Mouse (Mus musculus) lung, embryonic 16.5 days (tissue): ENCODE measurements around the gene Prss50. TPM values are rescaled to one million over a fixed set of nuclear protein-coding genes. Genes with fewer than 3 reads are reported as not detected.

ENCODE experiments used
- ATAC-seq: fragments of 200-750 bp; cut with Nextera tagmentation; 2 replicates; pipeline ENCODE4 v1.8.0; 2017; ENCODE audit warnings: low read depth, mild to moderate bottlenecking, moderate library complexity
- H3K27ac ChIP-seq: fragments of 300-500 bp; sonication (generic); 2 replicates; pipeline ENCODE4 v1.5.1; 2014; ENCODE audit warnings: mild to moderate bottlenecking, control low read depth, low read length
- H3K27me3 ChIP-seq: fragments of 300-500 bp; sonication (generic); 2 replicates; pipeline ENCODE4 v1.6.1; 2014; ENCODE audit warnings: low read depth, low read length, mixed read lengths; ENCODE audit not compliant: control insufficient read depth, insufficient read depth
- H3K36me3 ChIP-seq: fragments of 300-500 bp; sonication (generic); 2 replicates; pipeline ENCODE4 v1.6.1; 2014; ENCODE audit warnings: low read length; ENCODE audit not compliant: control insufficient read depth, insufficient read depth
- H3K4me1 ChIP-seq: fragments of 300-500 bp; sonication (generic); replicated peaks from 2 replicates; pipeline ENCODE4 v1.6.1; 2014; ENCODE audit warnings: low read length, mixed read lengths; ENCODE audit not compliant: control insufficient read depth, insufficient read depth
- H3K4me2 ChIP-seq: fragments of 300-500 bp; sonication (generic); 2 replicates; pipeline ENCODE4 v1.6.1; 2014; ENCODE audit warnings: low read depth, low read length, control low read depth
- H3K4me3 ChIP-seq: fragments of 300-500 bp; sonication (generic); 2 replicates; pipeline ENCODE4 v1.5.1; 2014; ENCODE audit warnings: mild to moderate bottlenecking, low read length, control low read depth
- H3K9ac ChIP-seq: fragments of 300-500 bp; sonication (generic); 2 replicates; pipeline ENCODE4 v1.6.1; 2014; ENCODE audit warnings: low read length, control low read depth
- H3K9me3 ChIP-seq: fragments of 300-500 bp; sonication (generic); 2 replicates; pipeline ENCODE4 v1.6.1; 2016; ENCODE audit warnings: low read length; ENCODE audit not compliant: control insufficient read depth
- WGBS: fragments of 180-500 bp; shearing (Covaris S2); extraction: QIAGEN DNeasy Blood & Tissue Kit; methylation state at CpG from one replicate; pipeline ENCODE4 v1.1.7; 2014; 5-methylcytosine and 5-hydroxymethylcytosine counted together
- polyA plus RNA-seq: library from polyadenylated mRNA; unstranded; fragments of >200 nt; fragmentation: Nextera tagmentation; extraction: Ambion mirVana; gene quantifications from 2 replicates; pipeline ENCODE4 v1.2.1, GENCODE M21; 2015

Gene Prss50
- polyA plus RNA-seq, 1 experiment from 2014 or later = not detected

DNA sequence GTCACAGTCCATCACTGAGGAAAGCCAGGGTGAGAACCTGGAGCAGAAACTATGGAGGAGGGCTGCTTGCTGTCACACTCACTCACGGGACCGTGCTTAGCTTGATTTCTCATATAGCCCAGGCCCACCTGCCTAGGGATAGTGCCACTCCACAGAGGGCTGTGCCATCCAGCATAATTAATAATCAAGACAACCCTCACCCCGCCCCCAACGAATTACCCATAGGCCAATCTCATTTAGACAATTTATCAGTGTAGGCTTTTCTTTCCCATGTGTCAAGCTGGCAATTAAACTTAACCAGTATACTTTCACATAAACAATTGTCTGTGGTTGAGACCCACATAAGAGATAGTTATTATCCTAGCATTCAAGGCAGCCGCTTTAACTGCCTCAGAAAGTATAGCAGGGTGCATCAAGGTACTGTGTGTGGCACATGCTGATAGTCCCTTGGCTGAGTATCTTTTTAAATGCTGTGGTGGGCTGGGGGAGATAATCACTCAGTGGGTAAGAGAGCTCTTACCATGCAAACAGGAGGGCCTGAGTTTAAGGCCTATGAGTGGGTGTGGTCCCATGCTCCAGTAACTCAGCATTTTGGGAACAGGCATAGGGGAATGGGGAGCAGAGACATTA, 1.3 kb downstream of the Prss50 start:
- H3K27ac ChIP-seq = no peak overlapping the region
- H3K9me3 ChIP-seq = no peaks in the 10 kb centered on the region
- H3K36me3 ChIP-seq = no peaks in the 10 kb centered on the region
- H3K9ac ChIP-seq = no peak overlapping the region
- peaks cover 17% of the 10 kb centered on the region for H3K27me3 ChIP-seq
- ATAC-seq = no peak
- H3K4me3 ChIP-seq = no peak overlapping the region
- no peaks in the 10 kb centered on the region for H3K4me1 ChIP-seq
- WGBS = 83% methylated on average over 5 of the region's 5 CpGs
- no peak overlapping the region for H3K4me2 ChIP-seq

DNA sequence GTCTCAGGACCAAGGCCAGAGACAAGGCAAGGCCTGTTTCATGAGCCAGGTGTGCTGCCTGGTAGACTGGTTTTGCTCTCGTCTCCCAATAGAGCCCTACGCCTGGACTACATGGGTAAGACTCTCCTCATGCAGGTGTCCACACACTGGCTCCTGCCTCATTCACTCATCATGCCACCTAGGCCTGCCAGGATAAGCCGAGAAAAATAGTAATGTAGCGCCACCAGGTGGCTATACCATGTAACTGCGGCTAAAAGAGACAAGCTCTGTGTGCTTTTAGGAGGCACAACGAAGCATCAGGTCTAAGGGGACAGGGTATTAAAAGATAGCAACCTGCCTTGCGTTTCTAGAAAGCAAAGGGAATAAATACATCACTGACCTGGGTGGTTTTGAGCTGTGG, 13.3 kb downstream of the Prss50 start:
- H3K4me2 ChIP-seq = no peak overlapping the region
- H3K4me3 ChIP-seq = no peak overlapping the region
- no peaks in the 10 kb centered on the region for H3K9me3 ChIP-seq
- H3K4me1 ChIP-seq = peaks cover 7% of the 10 kb centered on the region
- peaks cover 15% of the 10 kb centered on the region; the same call in 1 of the 2 replicates for H3K27me3 ChIP-seq
- no peak overlapping the region for H3K9ac ChIP-seq
- H3K36me3 ChIP-seq = no peaks in the 10 kb centered on the region
- no peak for ATAC-seq
- WGBS = 18% methylated on average over 7 of the region's 7 CpGs
- H3K27ac ChIP-seq = no peak overlapping the region

DNA sequence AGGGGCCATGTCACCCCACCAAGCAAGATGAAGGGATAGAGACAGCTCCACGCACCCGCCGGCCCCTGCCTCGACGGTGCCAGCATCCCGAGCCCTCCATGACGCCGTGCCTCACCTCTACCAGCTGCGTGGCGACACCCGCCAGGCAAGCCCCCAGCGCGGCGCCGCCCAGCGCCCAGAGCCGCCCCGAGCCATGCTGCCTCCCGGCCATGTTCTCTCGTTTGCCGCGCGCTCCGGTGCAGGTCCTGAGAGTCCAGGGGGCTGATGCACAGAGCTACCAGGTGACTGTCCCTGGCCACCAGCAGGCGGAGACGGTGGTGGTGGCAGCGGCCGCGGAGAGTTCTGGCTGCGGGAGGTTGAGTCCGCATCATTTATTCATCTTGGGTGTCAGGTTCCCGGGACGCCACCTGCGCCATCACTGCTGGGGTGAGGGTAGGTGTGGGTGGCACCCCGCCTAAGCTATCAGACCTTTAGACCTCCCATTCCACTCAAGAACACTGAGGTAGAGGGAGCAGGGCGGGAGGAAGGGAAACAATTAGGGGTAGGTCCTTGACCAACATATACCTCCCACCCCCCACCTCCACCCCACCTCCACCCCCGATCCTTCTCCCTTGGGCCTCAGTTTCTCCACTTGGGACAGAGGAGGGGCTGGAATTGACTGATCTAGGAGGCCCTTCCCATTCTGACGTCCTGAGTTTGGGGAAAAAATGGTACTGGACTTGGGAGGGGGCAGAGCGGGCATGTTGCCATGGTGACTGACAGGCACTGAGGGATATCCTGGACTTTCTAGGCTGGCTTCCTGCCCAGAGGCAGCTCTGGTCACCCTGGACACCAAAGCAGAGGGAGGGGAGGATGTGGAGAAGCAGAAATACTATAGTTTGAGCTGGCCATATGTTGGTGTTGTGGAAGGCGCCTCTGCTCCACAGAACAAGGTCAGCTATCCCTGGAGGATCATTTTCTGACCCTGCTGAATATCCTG, 16.2 kb downstream of the Prss50 start:
- ATAC-seq = peak; percentile 67; the same call in 1 of the 2 replicates
- Histone ChIP-seq H3K27ac (no peak overlapping the region), H3K9me3 (no peaks in the 10 kb centered on the region), H3K4me1 (peaks cover 11% of the 10 kb centered on the region), H3K27me3 (peaks cover 15% of the 10 kb centered on the region; the same call in 1 of the 2 replicates), H3K36me3 (no peaks in the 10 kb centered on the region), H3K4me3 (peak overlapping the region; percentile 32), H3K9ac (0 out of 2 replicates have a peak overlapping the region, but pooled peaks have one; percentile 21), H3K4me2 (peak overlapping the region; percentile 41)
- 7% methylated on average over 40 of the region's 40 CpGs for WGBS

DNA sequence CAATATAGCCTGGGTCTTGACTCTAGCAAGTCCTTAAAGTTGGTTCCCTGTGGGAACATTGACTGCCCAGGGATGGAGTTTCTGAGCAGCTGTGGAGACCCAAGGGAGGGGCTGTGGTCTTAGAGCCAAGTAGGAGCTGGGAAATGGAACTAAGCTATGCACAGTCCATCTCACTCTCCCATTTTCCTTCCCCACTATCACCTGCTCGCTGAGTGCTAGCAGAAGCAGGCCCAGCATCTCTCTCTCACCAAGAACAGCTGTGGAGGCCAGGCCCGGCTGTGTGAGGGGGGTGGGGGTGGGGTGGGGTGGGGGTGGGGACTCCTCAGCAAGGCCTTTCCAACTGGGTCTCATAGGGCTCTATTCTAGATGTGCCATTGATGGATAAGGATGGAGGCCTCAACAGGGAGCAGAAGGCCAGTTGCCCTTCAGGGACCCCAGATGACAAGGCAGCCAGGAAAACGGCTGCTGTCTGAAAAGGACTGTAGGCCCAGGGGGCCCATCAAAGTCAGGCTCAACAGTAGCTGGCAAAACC, 17.0 kb downstream of the Prss50 start:
- Histone ChIP-seq H3K4me1 (peaks cover 17% of the 10 kb centered on the region), H3K4me2 (no peak overlapping the region), H3K27me3 (peaks cover 15% of the 10 kb centered on the region; the same call in 1 of the 2 replicates), H3K36me3 (no peaks in the 10 kb centered on the region), H3K9ac (no peak overlapping the region), H3K27ac (no peak overlapping the region), H3K9me3 (no peaks in the 10 kb centered on the region), H3K4me3 (no peak overlapping the region)
- WGBS = 26% methylated on average over 3 of the region's 3 CpGs
- no peak for ATAC-seq

DNA sequence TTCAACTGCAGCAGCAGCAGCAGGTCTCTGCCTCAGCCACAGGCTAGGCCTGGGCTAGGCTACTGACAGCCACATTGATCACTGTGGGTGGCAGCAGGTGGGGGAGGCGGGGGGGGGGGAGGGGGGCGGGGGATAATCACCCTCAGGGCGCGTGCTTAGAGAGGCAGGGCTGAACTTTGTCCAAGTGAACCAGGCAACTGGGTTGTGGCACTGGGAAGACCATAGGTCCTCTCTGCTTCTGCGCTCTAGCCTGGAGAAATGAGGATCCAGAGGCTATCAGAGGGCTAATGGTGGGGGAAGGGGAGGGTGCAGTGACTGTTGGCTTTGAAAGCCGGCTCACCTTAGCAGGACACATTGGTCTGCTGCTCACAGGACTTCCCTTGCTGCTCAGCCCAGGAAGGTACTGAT, 17.5 kb downstream of the Prss50 start:
- Histone ChIP-seq H3K4me1 (peaks cover 19% of the 10 kb centered on the region), H3K27me3 (peaks cover 15% of the 10 kb centered on the region; the same call in 1 of the 2 replicates), H3K27ac (no peak overlapping the region), H3K36me3 (no peaks in the 10 kb centered on the region), H3K4me2 (no peak overlapping the region), H3K9ac (no peak overlapping the region), H3K9me3 (no peaks in the 10 kb centered on the region), H3K4me3 (no peak overlapping the region)
- no peak for ATAC-seq
- 28% methylated on average over 4 of the region's 6 CpGs for WGBS

DNA sequence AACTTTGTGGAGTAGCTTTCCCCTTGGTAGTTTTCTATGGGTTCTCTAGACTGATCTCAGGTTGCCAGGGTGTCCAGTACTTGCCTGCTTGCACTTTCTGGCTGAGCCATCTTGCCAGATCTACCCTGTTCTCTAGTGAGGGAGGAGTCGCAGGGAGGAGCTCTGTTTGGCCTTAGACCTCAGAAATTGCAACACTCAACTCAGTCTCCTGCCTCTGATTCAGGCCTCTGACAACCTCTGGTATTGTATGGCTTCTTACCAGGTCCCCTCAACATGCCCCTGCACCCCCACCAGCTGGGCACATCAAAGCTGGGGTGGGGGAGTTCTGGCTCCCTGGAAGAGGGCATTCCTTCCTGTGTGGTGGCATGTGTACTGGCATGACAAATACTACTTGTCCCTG, 19.6 kb downstream of the Prss50 start:
- Histone ChIP-seq H3K9ac (no peak overlapping the region), H3K27ac (no peak overlapping the region), H3K4me3 (no peak overlapping the region), H3K36me3 (no peaks in the 10 kb centered on the region), H3K4me1 (peaks cover 35% of the 10 kb centered on the region), H3K4me2 (no peak overlapping the region), H3K9me3 (no peaks in the 10 kb centered on the region), H3K27me3 (peaks cover 15% of the 10 kb centered on the region; the same call in 1 of the 2 replicates)
- no peak for ATAC-seq
- WGBS = 79% methylated on average over 1 of the region's 1 CpGs

DNA sequence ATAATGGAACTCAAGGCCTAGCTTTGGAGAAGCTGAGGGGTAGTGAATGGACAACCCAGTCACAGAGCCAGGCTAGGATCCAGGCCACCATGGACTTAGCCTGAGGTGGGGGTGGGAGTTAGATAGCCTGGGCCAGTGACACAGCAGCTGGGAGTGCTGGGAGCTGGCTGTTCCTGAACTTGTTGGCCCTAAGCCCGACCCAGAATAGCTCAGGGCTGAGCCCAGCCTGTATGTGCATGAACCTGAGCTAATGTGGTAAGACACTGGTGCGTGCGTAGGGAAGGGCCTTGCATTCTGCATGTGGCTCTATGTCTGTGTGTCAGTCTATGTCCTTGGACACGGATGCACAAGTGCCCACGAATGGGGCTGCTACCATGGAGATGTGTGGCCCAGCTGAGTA, 20.1 kb downstream of the Prss50 start:
- H3K36me3 ChIP-seq = no peaks in the 10 kb centered on the region
- peaks cover 36% of the 10 kb centered on the region for H3K4me1 ChIP-seq
- no peak overlapping the region for H3K9ac ChIP-seq
- H3K9me3 ChIP-seq = no peaks in the 10 kb centered on the region
- no peak overlapping the region for H3K4me3 ChIP-seq
- H3K27ac ChIP-seq = no peak overlapping the region
- 80% methylated on average over 5 of the region's 5 CpGs for WGBS
- H3K4me2 ChIP-seq = no peak overlapping the region
- no peak for ATAC-seq
- peaks cover 13% of the 10 kb centered on the region; the same call in 1 of the 2 replicates for H3K27me3 ChIP-seq

DNA sequence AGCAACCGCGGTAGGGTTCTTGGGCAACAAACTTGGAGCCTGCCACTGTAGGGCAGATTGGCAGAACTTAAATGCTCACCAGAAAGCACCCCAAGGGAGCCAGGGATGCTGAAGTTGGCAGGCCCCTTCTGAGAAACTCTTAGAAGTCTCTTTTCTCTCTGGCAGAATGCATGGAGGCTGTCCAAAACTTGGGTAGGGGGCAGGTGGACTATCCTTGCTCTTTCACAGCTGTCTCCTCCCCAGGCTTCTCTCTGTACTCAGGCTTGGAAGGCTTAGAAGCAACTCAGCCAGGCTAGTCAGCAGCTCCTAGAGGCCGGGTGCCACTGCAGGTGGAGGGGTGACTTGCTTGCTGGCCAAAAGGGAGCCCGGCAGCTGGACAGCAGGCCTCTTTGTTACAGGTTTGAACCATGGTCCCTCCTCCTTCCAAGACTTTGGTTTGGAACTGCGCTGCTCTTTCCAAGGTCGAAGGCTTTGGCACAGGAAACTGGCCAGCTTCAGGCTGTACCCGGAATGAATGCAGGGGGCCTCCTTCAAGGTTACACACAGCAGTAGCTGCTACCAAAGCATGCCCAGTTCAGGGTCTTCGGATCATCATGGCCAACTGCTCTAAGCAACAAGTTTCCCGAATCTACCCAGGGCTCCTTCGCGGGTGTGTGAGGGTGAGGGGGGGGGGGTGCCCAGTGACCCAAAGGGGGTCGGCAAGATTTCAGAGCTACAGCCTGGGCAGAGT, 21.6 kb downstream of the Prss50 start, which contains the start of gene Als2cl:
Gene Als2cl (plus strand): TSS at position 680 of the 730 bp plus-strand sequence.
- peak; percentile 28; the same call in 1 of the 2 replicates for ATAC-seq
- 14% methylated on average over 12 of the region's 12 CpGs for WGBS
- Histone ChIP-seq H3K4me3 (peak within 1 kb of the TSS; percentile 70), H3K4me1 (peaks cover 28% of the 10 kb centered on the region), H3K36me3 (no peaks in the 10 kb centered on the region), H3K9me3 (no peaks in the 10 kb centered on the region), H3K27ac (peak within 1 kb of the TSS; percentile 89), H3K27me3 (no peaks in the 10 kb centered on the region), H3K4me2 (peak within 1 kb of the TSS; percentile 93), H3K9ac (peak within 1 kb of the TSS; percentile 73)
